ENCODE assay signal across 19 mouse cellular contexts in the genomic region with DNA sequence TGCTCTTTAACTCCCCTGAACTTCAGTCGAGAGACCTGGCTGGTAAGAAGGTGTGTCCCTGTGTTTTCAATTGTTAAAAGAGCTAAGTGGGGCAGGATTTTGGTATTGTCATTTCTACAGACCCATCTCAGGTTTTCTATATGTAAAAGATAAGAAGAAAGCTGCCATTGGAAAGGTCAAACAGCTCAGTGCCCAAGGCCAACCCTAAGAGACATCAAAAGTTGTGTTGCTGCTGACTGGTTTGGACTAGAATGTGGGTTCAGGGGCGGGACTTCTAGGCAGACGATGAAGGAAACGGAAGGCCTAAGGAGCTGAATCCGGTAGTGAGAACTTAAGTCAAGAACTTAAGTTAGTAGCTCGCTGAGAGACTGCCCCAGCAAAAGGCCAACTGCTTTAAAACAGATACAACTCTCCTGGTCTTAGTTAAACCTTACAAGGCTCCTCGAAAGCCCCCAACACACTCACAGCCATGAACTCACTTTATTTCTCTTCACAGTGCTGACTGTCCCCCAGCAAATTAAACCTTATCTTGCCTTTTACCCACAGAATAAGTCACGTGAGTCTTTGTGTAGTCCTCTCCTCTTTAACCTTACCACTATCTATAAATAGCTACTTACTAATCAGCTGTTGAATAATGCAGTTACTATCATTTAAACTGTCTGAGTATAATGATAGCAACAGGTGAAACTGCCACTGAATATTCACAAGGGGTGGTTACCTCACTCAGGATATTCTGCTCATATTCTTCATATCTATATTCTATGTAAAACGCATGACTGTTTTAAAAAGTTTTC.
DNase-seq lines count a peak whose midpoint lies in the region; ATAC-seq and TF ChIP-seq lines count a peak whose summit lies in the region.
"Had no signal": no experiment of that assay in that cellular context is flagged by ENCODE, and none has a peak within 500 bp of the region (broad histone marks: within the 10 kb centered on the region; RNA-seq: fewer than 3 reads in every experiment).

No protein-coding gene starts in this region.

- no peak for DNase-seq in heart, adult 18-20 months
- peak; percentile 97 for DNase-seq in ES-CJ7 (ENCODE audit: low read depth, low spot score)
- DNase-seq in induced T-regulatory cell, adult 2 months (ENCODE audit: low read depth) = peak; percentile 13
- no peak for DNase-seq in urinary bladder, postnatal 14 days (ENCODE audit: low spot score)
- DNase-seq in frontal cortex, postnatal 36 days (ENCODE audit: low spot score in 2 of 2) = no peak
- DNase-seq: cerebellum, adult 8-10 months; embryo, embryonic 11 days; gastrocnemius, postnatal 36 days; lung, postnatal 10 days; thymus, adult 18-20 months had no signal

- WGBS in heart, embryonic 12.5 days = 67% methylated on average over 9 of the region's 9 CpGs
- 83% methylated on average over 9 of the region's 9 CpGs for WGBS in kidney, embryonic 14.5 days

- no peaks in the 10 kb centered on the region for H3K36me3 ChIP-seq in heart, embryonic 12.5 days
- no peaks in the 10 kb centered on the region for H3K36me3 ChIP-seq in C2C12 (ENCODE audit: control insufficient read depth, insufficient read depth)
- H3K36me3 ChIP-seq in kidney, embryonic 14.5 days (ENCODE audit: control insufficient read depth, insufficient read depth, low read length) = no peaks in the 10 kb centered on the region
- H3K36me3 ChIP-seq: limb, embryonic 15.5 days; midbrain, embryonic 12.5 days had no signal

- H3K9ac ChIP-seq in heart, embryonic 12.5 days = no peak overlapping the region
- no peak overlapping the region for H3K9ac ChIP-seq in kidney, embryonic 14.5 days (ENCODE audit: low read depth, low read length)
- H3K9ac ChIP-seq: limb, embryonic 15.5 days; midbrain, embryonic 12.5 days had no signal

- H3K4me2 ChIP-seq in heart, embryonic 12.5 days = no peak overlapping the region
- H3K4me2 ChIP-seq in kidney, embryonic 14.5 days (replicated peaks; ENCODE audit: low read depth, low read length) = no peak overlapping the region
- H3K4me2 ChIP-seq: limb, embryonic 15.5 days; midbrain, embryonic 12.5 days had no signal

- no peaks in the 10 kb centered on the region for H3K27me3 ChIP-seq in heart, embryonic 12.5 days (replicated peaks)
- no peaks in the 10 kb centered on the region for H3K27me3 ChIP-seq in C2C12 (ENCODE audit: control insufficient read depth, insufficient read depth, insufficient read length)
- H3K27me3 ChIP-seq in kidney, embryonic 14.5 days (ENCODE audit: control insufficient read depth, insufficient read depth, low read length) = no peaks in the 10 kb centered on the region
- H3K27me3 ChIP-seq: CH12.LX; limb, embryonic 15.5 days; midbrain, embryonic 12.5 days had no signal

- H3K79me2 ChIP-seq in C2C12 (ENCODE audit: control insufficient read depth, insufficient read depth) = peaks cover 7% of the 10 kb centered on the region

- H3K4me3 ChIP-seq in heart, embryonic 12.5 days = no peak overlapping the region
- H3K4me3 ChIP-seq in C2C12 (ENCODE audit: insufficient read depth, poor library complexity, severe bottlenecking) = no peak overlapping the region
- no peak overlapping the region for H3K4me3 ChIP-seq in kidney, embryonic 14.5 days (ENCODE audit: low read length)
- H3K4me3 ChIP-seq: erythroblast, embryonic 14.5 days; limb, embryonic 15.5 days; midbrain, embryonic 12.5 days had no signal

- no peaks in the 10 kb centered on the region for H3K9me3 ChIP-seq in heart, embryonic 12.5 days (replicated peaks)
- no peaks in the 10 kb centered on the region for H3K9me3 ChIP-seq in kidney, embryonic 14.5 days (ENCODE audit: control insufficient read depth, low read length)
- H3K9me3 ChIP-seq: limb, embryonic 15.5 days; midbrain, embryonic 12.5 days had no signal

- H3K4me1 ChIP-seq in heart, embryonic 12.5 days (replicated peaks) = peaks cover 58% of the 10 kb centered on the region
- no peaks in the 10 kb centered on the region for H3K4me1 ChIP-seq in kidney, embryonic 14.5 days (ENCODE audit: control insufficient read depth, insufficient read depth, low read length)

- no peak overlapping the region for H3ac ChIP-seq in C2C12 (ENCODE audit: control insufficient read depth, insufficient read length, low read depth)

- H3K79me3 ChIP-seq in C2C12 (ENCODE audit: low read depth) = no peaks in the 10 kb centered on the region

- TF ChIP-seq CTCF in C2C12 (IDR thresholded peaks at IDR 0.05; ENCODE audit: control insufficient read depth, insufficient read depth, insufficient read length) = no peak

- peak overlapping the region; percentile 54 for H3K27ac ChIP-seq in heart, embryonic 12.5 days (ENCODE audit: poor library complexity, severe bottlenecking)
- no peak overlapping the region for H3K27ac ChIP-seq in kidney, embryonic 14.5 days (ENCODE audit: low read depth, low read length)
- H3K27ac ChIP-seq: kidney, postnatal 0 days; limb, embryonic 15.5 days; midbrain, embryonic 12.5 days had no signal

- ATAC-seq in heart, embryonic 12.5 days (ENCODE audit: insufficient number of reproducible peaks, low FRiP score) = no peak
- no peak for ATAC-seq in kidney, embryonic 14.5 days (ENCODE audit: low FRiP score, low TSS enrichment)
- ATAC-seq: activated CD4-positive, CD25-positive, alpha-beta regulatory T cell, adult 4 months had no signal

TF ChIP-seq in C2C12, 6 proteins besides CTCF, POLR2A, EP300 and RAD21:
- TF ChIP-seq FOSL1 (IDR thresholded peaks at IDR 0.05; ENCODE audit: insufficient read depth, low read length, poor library complexity, severe bottlenecking) (no peak), CEBPB (IDR thresholded peaks at IDR 0.05; ENCODE audit: low read depth) (no peak), MAX (IDR thresholded peaks at IDR 0.05) (no peak), MYOD1 (IDR thresholded peaks at IDR 0.05; ENCODE audit: control insufficient read depth, insufficient read length, low read depth) (peak; percentile 29), MYOG (IDR thresholded peaks at IDR 0.05; ENCODE audit: control insufficient read depth, extremely low read depth, insufficient read length) (no peak), USF1 (IDR thresholded peaks at IDR 0.05; ENCODE audit: low read depth) (peak; percentile 84)

Comparison
In these comparisons a context has a peak if more than half of its experiments do, and no peak if none do; other contexts are left out.
1. DNase-seq: peak in ES-CJ7 (single experiment) and induced T-regulatory cell, adult 2 months (single experiment); none in heart, adult 18-20 months (0 of 2), urinary bladder, postnatal 14 days (single experiment) and frontal cortex, postnatal 36 days (0 of 2).